Mouse (Mus musculus) cerebellum, postnatal 36 days (tissue): Measurements from ENCODE around the gene Fam98b.

ENCODE experiments used
- DNase-seq, 2 experiments: peaks; one replicate each; pipeline ENCODE4 v3.0.0; 2021 to 2022; ENCODE audit warnings: mixed read lengths in 2 of 2

The Fam98b gene

GRCm38 (mm10) chr2:117249255-117250000, at the start of gene Fam98b:
Gene Fam98b (plus strand): TSS chr2:117249739.
- DNase-seq, result peak; percentile 88 to 95

DNA sequence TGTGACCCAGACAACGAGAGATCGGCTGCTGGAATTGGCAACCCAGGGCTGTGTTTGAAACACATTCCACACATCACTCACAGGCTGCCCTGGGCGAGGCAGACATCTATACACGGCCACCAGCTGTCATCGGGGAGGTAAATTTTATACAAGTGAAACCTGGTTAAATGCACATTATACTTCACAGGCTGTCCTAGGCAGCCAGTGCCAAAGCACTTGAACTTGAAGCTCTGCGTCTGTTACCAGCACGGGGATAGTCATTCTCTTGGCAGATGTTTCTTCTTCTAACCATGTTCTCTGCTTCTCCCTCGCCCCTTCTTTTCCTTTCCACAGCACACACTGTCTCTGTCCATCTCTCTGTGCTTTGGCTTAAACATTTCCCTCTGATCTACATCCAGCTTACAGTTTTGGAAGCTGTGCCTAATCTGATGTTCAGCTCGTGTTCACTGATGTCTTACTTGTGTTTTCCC, 48.6 kb upstream of the Fam98b start:
- no peak for DNase-seq

GRCm38 (mm10) chr2:117203350-117203749, 46.2 kb upstream of the Fam98b start:
- no peak for DNase-seq

GRCm38 (mm10) chr2:117204534-117204933, 45.0 kb upstream of the Fam98b start:
- no peak for DNase-seq

DNA sequence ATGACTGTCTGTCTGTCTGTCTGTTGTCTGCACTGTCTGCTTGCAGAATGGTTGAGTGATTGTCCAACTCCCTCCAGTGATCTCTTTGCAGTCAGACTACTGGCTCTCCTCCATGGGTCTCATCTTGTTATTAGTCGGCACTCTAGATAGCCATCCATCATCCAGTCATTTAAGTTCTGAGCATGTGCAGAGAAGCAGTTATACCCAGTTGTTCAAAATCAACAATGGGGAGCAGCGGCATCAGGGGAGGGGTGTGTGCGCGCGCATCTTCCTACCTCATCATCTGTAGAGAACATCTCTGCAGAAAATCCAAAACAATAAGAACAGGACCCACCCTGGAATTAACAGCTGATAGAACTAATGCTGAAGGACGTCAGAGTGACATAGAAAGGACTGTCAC, 44.5 kb upstream of the Fam98b start:
- DNase-seq, result no peak

- no peak for DNase-seq
These were observed 39.0 kb upstream of the Fam98b start for GRCm38 (mm10) chr2:117210416-117211085.

DNA sequence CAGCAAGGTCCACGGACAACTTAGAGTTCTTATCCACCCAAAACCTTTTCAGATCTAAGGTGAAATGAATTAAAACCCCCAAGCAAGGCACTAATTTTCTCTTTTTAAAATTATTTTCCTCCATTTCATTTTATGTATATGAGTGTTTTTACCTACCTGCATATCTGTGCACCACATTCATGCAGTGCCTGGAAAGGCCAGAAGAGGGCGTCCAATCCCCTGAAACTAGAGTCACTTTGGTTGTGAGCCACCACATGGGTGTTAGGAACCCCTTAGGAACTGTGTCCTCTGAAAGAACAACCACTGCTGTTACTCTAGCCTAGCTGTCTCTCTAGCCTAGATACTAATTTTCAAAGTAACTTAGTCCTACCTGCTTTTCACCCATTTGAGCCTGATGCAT, 33.4 kb upstream of the Fam98b start:
- DNase-seq, result no peak

- no peak for DNase-seq
These were observed 31.8 kb upstream of the Fam98b start for GRCm38 (mm10) chr2:117217695-117218216.

DNA sequence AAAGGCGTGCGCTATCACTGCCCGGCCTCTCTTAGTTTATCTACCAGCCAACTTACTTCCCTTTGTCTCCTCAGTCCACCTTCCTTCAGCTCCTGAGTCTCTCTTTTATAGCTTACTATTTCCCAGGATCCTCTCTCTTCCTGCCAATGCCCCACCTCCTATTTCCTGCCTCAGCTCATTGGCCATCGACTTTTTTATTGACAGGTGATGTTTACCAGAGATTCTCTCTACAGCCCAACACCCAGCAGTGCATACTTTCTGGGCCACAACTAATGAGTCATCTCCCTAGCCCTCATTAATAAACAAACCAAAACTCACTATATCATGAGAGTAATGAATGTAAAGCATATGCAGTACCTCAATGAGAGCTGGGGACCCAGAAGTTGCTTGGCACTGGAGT, 30.0 kb upstream of the Fam98b start:
- no peak for DNase-seq

DNA sequence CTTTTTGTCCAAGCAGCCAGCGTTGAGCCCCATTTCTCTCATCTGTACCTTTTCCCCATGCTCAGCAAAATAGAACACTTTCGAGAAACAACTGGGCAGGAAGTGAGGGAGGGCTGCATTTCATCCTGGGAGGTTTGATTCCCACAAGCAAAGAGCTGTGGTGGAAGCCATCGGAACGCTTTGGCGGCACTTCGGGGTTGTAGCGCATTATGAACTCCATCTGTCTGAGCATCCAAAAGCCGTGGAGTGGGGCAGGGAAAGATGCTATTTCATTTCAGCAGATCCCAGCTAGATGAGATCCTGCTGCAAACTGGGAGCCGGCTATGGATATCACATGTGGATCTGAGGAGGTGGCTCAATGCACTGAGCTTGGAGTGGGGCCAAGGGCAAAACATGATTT, 26.9 kb upstream of the Fam98b start:
- no peak for DNase-seq

- no peak for DNase-seq
These were observed 20.9 kb upstream of the Fam98b start for GRCm38 (mm10) chr2:117228601-117229125.

- no peak for DNase-seq
These were observed 19.3 kb upstream of the Fam98b start for GRCm38 (mm10) chr2:117230261-117230660.

DNA sequence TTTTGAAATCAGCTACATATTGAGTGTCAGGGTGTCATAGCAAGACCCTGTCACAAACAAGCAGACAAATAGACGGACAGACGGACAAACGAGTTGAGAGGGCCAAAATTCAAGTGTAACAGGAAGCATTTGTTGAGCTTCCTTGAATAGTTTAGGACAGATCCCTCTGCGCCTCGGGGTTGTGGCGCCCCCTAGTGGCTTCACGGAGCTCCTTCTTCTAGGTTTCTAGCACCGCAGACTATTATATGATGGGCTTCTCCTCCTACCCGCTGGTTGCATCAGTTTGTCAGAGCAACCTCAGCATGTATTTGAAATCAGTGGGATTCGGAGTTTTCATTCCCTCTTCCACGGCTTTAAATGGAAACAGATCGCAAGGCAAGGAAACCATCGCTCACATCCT, 18.3 kb upstream of the Fam98b start:
- peak; percentile 79 to 80 for DNase-seq

DNA sequence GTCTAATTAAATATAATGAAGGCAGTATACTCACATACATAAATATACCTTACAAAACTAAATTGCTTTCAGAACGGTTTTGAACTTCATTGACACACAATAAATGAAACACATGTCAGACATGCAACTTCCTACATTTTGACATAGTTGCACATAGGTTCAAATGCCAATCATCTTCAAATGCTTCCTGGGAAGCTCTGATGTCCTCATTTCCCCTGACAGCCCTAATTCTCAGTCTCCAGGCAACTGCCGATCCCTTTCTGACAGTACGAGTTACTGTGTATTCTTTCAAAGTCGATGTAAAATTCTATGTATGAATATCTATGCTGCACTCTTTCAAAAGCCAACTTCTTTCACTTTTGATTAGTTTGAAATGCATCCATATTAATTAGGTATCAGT, 7.6 kb upstream of the Fam98b start:
- DNase-seq, result no peak

DNA sequence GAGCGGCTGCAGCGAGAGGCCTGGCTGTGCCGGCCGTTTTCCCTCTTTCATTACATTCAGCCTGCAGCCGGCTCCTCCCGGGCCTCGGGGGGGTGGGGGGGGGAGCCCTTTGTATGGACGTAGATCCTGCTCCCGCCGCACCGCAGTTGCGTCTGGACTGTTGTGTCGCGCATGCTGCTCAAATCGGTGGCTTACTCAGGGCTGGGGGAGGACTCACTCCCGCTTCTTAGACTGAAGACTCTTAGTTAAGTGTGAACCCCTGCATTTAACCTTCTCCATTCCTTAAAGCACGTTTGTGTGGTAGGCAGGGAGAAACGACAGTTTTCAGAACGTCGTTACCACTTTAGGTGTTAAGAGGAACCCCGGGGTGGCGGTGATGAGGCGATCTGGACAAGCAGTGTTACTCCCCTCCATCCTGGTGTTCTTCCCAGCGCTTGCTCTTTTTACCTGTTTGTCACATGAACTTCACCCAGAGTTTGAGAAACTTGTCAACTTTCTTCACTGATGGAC, 517 bp downstream of the Fam98b start:
- no peak for DNase-seq

GRCm38 (mm10) chr2:117255415-117255814, 5.9 kb downstream of the Fam98b start:
- DNase-seq, result no peak

DNA sequence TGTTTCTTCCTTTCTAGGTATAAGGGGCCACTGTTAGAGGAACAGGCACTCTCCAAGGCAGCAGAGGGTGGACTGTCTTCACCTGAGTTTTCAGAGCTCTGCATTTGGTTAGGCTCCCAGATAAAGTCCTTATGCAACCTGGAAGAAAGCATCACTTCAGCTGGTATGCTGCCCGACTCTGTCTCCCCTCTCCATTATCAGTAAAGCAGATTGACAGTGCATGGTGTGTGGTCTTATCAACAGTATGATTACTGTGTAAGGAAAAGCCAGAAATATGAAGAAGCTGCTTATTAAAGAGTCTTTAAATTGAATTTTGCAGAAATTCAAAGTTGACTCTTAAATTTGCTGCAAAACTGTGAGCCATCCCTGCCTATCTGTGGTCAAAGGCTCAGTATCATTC, 8.1 kb downstream of the Fam98b start:
- DNase-seq, result no peak

GRCm38 (mm10) chr2:117262184-117262583, 12.6 kb downstream of the Fam98b start:
- DNase-seq, result no peak

- peak; percentile 77 to 80 for DNase-seq
These were observed 14.4 kb downstream of the Fam98b start for GRCm38 (mm10) chr2:117263786-117264408.

DNA sequence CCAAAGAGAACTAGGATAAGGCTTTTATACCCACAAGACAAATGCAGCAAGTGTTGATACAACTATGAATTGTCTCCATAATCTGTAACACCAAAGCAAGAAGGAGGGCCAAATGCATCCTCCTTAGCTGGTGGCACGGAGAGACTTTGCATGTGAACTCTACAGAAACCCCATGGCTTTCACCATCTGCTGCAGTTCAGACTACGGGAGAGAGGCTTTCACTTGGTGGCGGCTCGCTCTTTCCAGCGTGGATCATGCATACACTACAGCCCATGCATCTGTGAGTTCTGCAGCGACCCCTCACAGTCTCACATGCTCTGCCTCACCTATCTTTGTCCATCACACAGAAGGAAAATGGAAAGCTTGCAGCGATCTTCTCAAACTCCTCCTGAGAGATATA, 38.8 kb downstream of the Fam98b start:
- DNase-seq, result peak; percentile 48 to 59

- no peak for DNase-seq
These were observed 50.3 kb downstream of the Fam98b start for GRCm38 (mm10) chr2:117299596-117300448.
